Mouse (Mus musculus) forebrain, embryonic 10.5 days (tissue): Measurements from ENCODE around the gene Glrp1. TPM values are rescaled to one million over a fixed set of nuclear protein-coding genes. Genes with fewer than 3 reads are reported as not detected.
A peak's percentile ranks its signal among the peaks of the same experiment; 100 is the strongest.

Experiments used
- DNase-seq: peaks from one replicate; pipeline ENCODE4 v3.0.0-alpha.2; 2017; ENCODE audit warnings: low spot score; ENCODE audit errors: extremely low spot score
- H3K27ac ChIP-seq: fragments of 300-500 bp; sonication (generic); 2 replicates; pipeline ENCODE4 v1.5.1; 2016; ENCODE audit warnings: mild to moderate bottlenecking
- H3K27me3 ChIP-seq: fragments of 300-500 bp; sonication (generic); 2 replicates; pipeline ENCODE4 v1.6.1; 2016; ENCODE audit warnings: mild to moderate bottlenecking; ENCODE audit not compliant: poor library complexity, severe bottlenecking
- H3K36me3 ChIP-seq: fragments of 300-500 bp; sonication (generic); replicated peaks from 2 replicates; pipeline ENCODE4 v1.6.1; 2016; ENCODE audit warnings: mild to moderate bottlenecking, moderate library complexity
- H3K4me1 ChIP-seq: fragments of 300-500 bp; sonication (generic); 2 replicates; pipeline ENCODE4 v1.6.1; 2016
- H3K4me3 ChIP-seq: fragments of 300-500 bp; sonication (generic); 2 replicates; pipeline ENCODE4 v1.5.1; 2016; ENCODE audit warnings: mild to moderate bottlenecking, moderate library complexity
- H3K9me3 ChIP-seq: fragments of 300-500 bp; sonication (generic); 2 replicates; pipeline ENCODE4 v1.6.1; 2016; ENCODE audit warnings: mild to moderate bottlenecking, moderate library complexity
- WGBS: fragments of 180-500 bp; shearing (Covaris S2); methylation state at CpG from one replicate; pipeline ENCODE4 v1.1.7; 2016; 5-methylcytosine and 5-hydroxymethylcytosine counted together
- polyA plus RNA-seq: library from polyadenylated mRNA; unstranded; fragments of >200 nt; fragmentation: Nextera tagmentation; extraction: Ambion mirVana; gene quantifications from 2 replicates; pipeline ENCODE4 v1.2.1, GENCODE M21; 2016

Gene Glrp1
- polyA plus RNA-seq, result not detected in 2 replicates

GRCm38 (mm10) chr1:88509789-88510188 lies at the start of gene Glrp1:
Gene Glrp1, minus strand, starts transcription at chr1:88510066.
- WGBS, result 87% methylated on average over 8 of the region's 8 CpGs

DNA sequence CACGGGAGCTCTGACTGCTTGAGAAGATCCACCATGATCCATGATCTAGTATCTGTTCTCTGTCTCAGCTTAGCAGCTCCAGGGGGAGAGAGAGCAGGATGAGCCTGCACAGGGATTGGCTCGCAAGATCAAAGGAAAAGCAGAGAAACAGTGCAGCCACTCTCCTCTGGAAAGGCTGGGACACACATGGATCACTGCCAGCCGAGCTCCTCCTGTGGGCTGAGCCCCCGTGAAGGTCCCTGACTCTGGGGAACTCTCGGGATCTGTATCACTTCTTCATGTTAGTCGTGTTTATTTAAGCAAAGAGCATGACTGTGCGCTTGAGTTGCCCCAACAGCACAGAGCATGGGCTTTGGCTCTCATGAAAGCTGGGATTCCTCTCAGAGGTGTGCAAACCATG lies 49.4 kb upstream of the Glrp1 start:
- Histone ChIP-seq H3K4me3 (no peak overlapping the region), H3K27me3 (peaks cover 12% of the 10 kb centered on the region; the same call in 1 of the 2 replicates), H3K4me1 (peaks cover 20% of the 10 kb centered on the region), H3K36me3 (no peaks in the 10 kb centered on the region), H3K27ac (peak overlapping the region; percentile 35; the same call in 1 of the 2 replicates), H3K9me3 (no peaks in the 10 kb centered on the region)
- DNase-seq, result no peak
- 29% methylated on average over 7 of the region's 7 CpGs for WGBS

More at GRCm38 (mm10) chr1:88509789-88510188, at the start of gene Glrp1:
- peaks cover 21% of the 10 kb centered on the region for H3K4me1 ChIP-seq
- H3K9me3 ChIP-seq, result no peaks in the 10 kb centered on the region
- H3K36me3 ChIP-seq, result no peaks in the 10 kb centered on the region
- H3K27ac ChIP-seq, result no peak within 1 kb of the TSS
- H3K27me3 ChIP-seq, result peaks cover 9% of the 10 kb centered on the region; the same call in 1 of the 2 replicates
- no peak within 1 kb of the TSS for H3K4me3 ChIP-seq
- no peak for DNase-seq

GRCm38 (mm10) chr1:88558793-88559192 lies 48.9 kb upstream of the Glrp1 start:
- H3K9me3 ChIP-seq, result no peaks in the 10 kb centered on the region
- peaks cover 20% of the 10 kb centered on the region for H3K4me1 ChIP-seq
- H3K27ac ChIP-seq, result no peak overlapping the region
- no peak for DNase-seq
- peaks cover 12% of the 10 kb centered on the region; the same call in 1 of the 2 replicates for H3K27me3 ChIP-seq
- no peaks in the 10 kb centered on the region for H3K36me3 ChIP-seq
- H3K4me3 ChIP-seq, result no peak overlapping the region

GRCm38 (mm10) chr1:88556401-88556800 lies 46.5 kb upstream of the Glrp1 start:
- Histone ChIP-seq H3K36me3 (no peaks in the 10 kb centered on the region), H3K4me3 (no peak overlapping the region), H3K9me3 (no peaks in the 10 kb centered on the region), H3K4me1 (peaks cover 22% of the 10 kb centered on the region), H3K27ac (no peak overlapping the region), H3K27me3 (peaks cover 9% of the 10 kb centered on the region; the same call in 1 of the 2 replicates)
- 91% methylated on average over 11 of the region's 11 CpGs for WGBS
- DNase-seq, result no peak

GRCm38 (mm10) chr1:88553500-88554187 lies 43.8 kb upstream of the Glrp1 start:
- 58% methylated on average over 7 of the region's 7 CpGs for WGBS
- no peaks in the 10 kb centered on the region for H3K36me3 ChIP-seq
- H3K27ac ChIP-seq, result no peak overlapping the region
- no peak overlapping the region for H3K4me3 ChIP-seq
- DNase-seq, result no peak
- H3K9me3 ChIP-seq, result no peaks in the 10 kb centered on the region
- H3K27me3 ChIP-seq, result no peaks in the 10 kb centered on the region
- H3K4me1 ChIP-seq, result peaks cover 8% of the 10 kb centered on the region

GRCm38 (mm10) chr1:88549263-88549662 lies 39.4 kb upstream of the Glrp1 start:
- no peaks in the 10 kb centered on the region for H3K27me3 ChIP-seq
- H3K4me1 ChIP-seq, result peaks cover 8% of the 10 kb centered on the region
- H3K4me3 ChIP-seq, result no peak overlapping the region
- no peaks in the 10 kb centered on the region for H3K36me3 ChIP-seq
- H3K27ac ChIP-seq, result no peak overlapping the region
- H3K9me3 ChIP-seq, result no peaks in the 10 kb centered on the region
- WGBS, result 87% methylated on average over 1 of the region's 1 CpGs
- no peak for DNase-seq

- H3K27me3 ChIP-seq, result no peaks in the 10 kb centered on the region
- DNase-seq, result no peak
- H3K4me1 ChIP-seq, result no peaks in the 10 kb centered on the region
- H3K4me3 ChIP-seq, result no peak overlapping the region
- H3K27ac ChIP-seq, result no peak overlapping the region
- 87% methylated on average over 7 of the region's 7 CpGs for WGBS
- no peaks in the 10 kb centered on the region for H3K36me3 ChIP-seq
- H3K9me3 ChIP-seq, result no peaks in the 10 kb centered on the region
Observed at GRCm38 (mm10) chr1:88547172-88547571, 37.3 kb upstream of the Glrp1 start.

DNA sequence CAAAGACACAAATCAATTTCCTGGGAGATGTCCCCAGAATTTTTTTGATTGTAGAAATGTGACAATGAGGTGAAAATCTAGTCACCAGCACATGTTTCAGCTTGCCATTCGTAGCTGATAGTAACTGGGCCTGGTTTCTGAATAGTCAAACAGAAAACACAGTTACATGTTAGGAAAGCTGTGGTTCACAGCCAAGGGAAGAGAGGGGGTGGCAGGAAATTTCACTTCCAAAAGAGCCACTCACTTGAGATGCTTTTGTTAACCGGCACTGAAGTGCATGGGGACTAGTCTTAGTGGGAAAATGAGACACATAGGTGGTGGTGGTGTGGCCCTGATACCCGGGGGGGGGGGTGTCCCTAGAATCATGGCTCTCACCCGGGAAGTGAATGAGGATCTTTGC lies 33.7 kb upstream of the Glrp1 start:
- H3K36me3 ChIP-seq, result no peaks in the 10 kb centered on the region
- no peaks in the 10 kb centered on the region for H3K27me3 ChIP-seq
- no peak for DNase-seq
- 82% methylated on average over 4 of the region's 4 CpGs for WGBS
- no peak overlapping the region for H3K4me3 ChIP-seq
- H3K9me3 ChIP-seq, result no peaks in the 10 kb centered on the region
- H3K27ac ChIP-seq, result no peak overlapping the region
- H3K4me1 ChIP-seq, result no peaks in the 10 kb centered on the region

DNA sequence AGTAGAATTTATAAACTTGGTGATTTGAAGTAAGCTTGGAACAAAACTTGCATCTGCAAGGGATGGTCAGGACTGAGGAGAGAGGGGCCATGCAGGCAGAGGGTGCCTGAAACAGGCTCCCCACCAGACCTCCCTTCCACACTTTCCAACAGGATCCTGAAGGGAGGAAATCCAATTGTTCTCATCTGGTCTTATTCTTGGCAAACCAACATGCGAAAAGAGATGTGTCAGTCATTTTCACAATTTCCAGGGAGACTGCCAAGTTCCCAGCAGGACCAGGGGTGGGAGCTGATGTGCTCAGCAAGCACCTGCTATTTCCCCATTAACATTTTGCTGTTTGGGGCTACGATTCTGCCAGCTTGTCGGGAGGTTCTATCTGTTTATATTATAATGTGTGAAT lies 30.0 kb upstream of the Glrp1 start:
- H3K36me3 ChIP-seq, result no peaks in the 10 kb centered on the region
- H3K4me3 ChIP-seq, result no peak overlapping the region
- H3K4me1 ChIP-seq, result no peaks in the 10 kb centered on the region
- H3K27ac ChIP-seq, result no peak overlapping the region
- H3K27me3 ChIP-seq, result no peaks in the 10 kb centered on the region
- no peak for DNase-seq
- H3K9me3 ChIP-seq, result no peaks in the 10 kb centered on the region
- WGBS, result 85% methylated on average over 3 of the region's 3 CpGs

DNA sequence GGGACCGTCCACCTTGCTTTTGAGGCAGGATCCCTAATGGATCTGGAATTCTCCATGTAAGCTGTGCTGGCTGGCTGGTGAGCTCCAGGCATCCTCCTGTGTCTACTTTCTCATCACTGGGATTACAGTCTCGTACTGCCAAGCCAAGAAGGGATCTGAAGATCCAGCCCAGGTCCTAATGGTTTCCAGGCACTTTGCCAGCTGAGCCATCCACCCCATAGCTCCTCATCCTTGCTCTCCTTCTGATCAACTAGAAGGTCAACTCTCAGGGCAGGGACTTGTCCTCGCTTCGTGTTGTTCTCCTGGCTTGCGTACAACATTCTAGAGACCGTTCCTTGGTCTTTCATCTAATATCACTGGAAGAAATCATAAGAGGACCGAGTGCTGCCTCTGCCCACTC lies 29.4 kb upstream of the Glrp1 start:
- Histone ChIP-seq H3K27me3 (no peaks in the 10 kb centered on the region), H3K4me3 (no peak overlapping the region), H3K9me3 (no peaks in the 10 kb centered on the region), H3K27ac (no peak overlapping the region), H3K4me1 (no peaks in the 10 kb centered on the region), H3K36me3 (no peaks in the 10 kb centered on the region)
- no peak for DNase-seq
- 92% methylated on average over 7 of the region's 7 CpGs for WGBS

DNA sequence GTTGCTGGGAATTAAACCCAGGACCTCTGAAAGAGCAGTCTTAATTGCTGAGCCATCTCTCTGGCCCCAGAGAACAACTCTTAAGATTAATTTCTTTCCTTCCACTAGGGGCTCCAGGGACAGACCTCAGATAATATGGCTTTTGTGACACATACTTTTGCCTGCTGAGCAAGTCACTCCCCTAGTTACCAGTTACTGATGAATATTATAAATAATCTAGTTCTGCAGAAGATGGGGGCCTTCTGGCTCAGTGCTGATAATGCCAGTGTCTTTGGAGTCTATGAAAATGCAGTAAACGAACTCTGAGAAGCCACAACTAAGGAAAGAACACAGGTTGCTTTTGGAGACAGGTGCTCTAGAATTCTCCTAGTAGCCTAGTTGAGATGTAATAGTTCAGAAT lies 26.4 kb upstream of the Glrp1 start:
- Histone ChIP-seq H3K9me3 (no peaks in the 10 kb centered on the region), H3K36me3 (no peaks in the 10 kb centered on the region), H3K4me1 (no peaks in the 10 kb centered on the region), H3K4me3 (no peak overlapping the region), H3K27ac (no peak overlapping the region), H3K27me3 (no peaks in the 10 kb centered on the region)
- no peak for DNase-seq
- 89% methylated on average over 1 of the region's 1 CpGs for WGBS

GRCm38 (mm10) chr1:88534091-88534490 lies 24.2 kb upstream of the Glrp1 start:
- Histone ChIP-seq H3K27me3 (no peaks in the 10 kb centered on the region), H3K4me1 (no peaks in the 10 kb centered on the region), H3K4me3 (no peak overlapping the region), H3K27ac (no peak overlapping the region), H3K9me3 (no peaks in the 10 kb centered on the region), H3K36me3 (no peaks in the 10 kb centered on the region)
- WGBS, result 81% methylated on average over 5 of the region's 5 CpGs
- DNase-seq, result no peak

GRCm38 (mm10) chr1:88526161-88526560 lies 16.3 kb upstream of the Glrp1 start:
- Histone ChIP-seq H3K9me3 (no peaks in the 10 kb centered on the region), H3K27ac (no peak overlapping the region), H3K27me3 (no peaks in the 10 kb centered on the region), H3K36me3 (no peaks in the 10 kb centered on the region), H3K4me1 (0 out of 2 replicates have a peak, but pooled peaks cover 3% of the 10 kb centered on the region), H3K4me3 (no peak overlapping the region)
- WGBS, result 75% methylated on average over 6 of the region's 6 CpGs
- DNase-seq, result no peak
